Mouse (Mus musculus) ES-E14 (cell line): ENCODE measurements at regions not wholly inside any gene's neighbourhood (a gene's known extent, or its start where the extent isn't known, plus 50 kb on each side); places are given as distances from the start of the nearest gene placed in this dataset.

Source experiments
- MAFK ChIP-seq: IDR thresholded peaks from 2 replicates; pipeline ENCODE4 v1.6.1; 2014; ENCODE audit warnings: mild to moderate bottlenecking, low read depth, low read length, inconsistent platforms; ENCODE audit not compliant: insufficient read depth
- ZNF384 ChIP-seq: IDR thresholded peaks from 2 replicates; pipeline ENCODE4 v1.6.1; 2012; ENCODE audit warnings: low read depth, low read length, inconsistent platforms

- TF ChIP-seq ZNF384 (no peak), MAFK (no peak)
These were observed 107.3 kb upstream of the Bmper start for GRCm38 (mm10) chr9:23115540-23115939.
